Mouse (Mus musculus) C2C12 (cell line): ENCODE data around the gene Trub2.

Experiments
- CEBPB ChIP-seq: IDR thresholded peaks from one replicate; pipeline ENCODE4 v1.6.1; 2011; ENCODE audit warnings: low read depth, mild to moderate bottlenecking, control low read depth, moderate library complexity
- CTCF ChIP-seq: IDR thresholded peaks from one replicate; pipeline ENCODE4 v1.5.1; 2011; ENCODE audit not compliant: control insufficient read depth, insufficient read depth, insufficient read length
- FOSL1 ChIP-seq: IDR thresholded peaks from one replicate; pipeline ENCODE4 v1.8.0; 2011; ENCODE audit warnings: mild to moderate bottlenecking, low read length; ENCODE audit not compliant: poor library complexity, insufficient read depth, severe bottlenecking
- MAX ChIP-seq: IDR thresholded peaks from one replicate; pipeline ENCODE4 v1.6.1; 2011; ENCODE audit warnings: mild to moderate bottlenecking, control low read depth
- MYOD1 ChIP-seq: IDR thresholded peaks from one replicate; pipeline ENCODE4 v1.6.1; 2011; ENCODE audit warnings: low read depth; ENCODE audit not compliant: control insufficient read depth, insufficient read length
- MYOG ChIP-seq: IDR thresholded peaks from one replicate; pipeline ENCODE4 v1.6.1; 2011; ENCODE audit not compliant: control insufficient read depth, insufficient read length; ENCODE audit errors: extremely low read depth
- USF1 ChIP-seq: IDR thresholded peaks from one replicate; pipeline ENCODE4 v1.6.1; 2011; ENCODE audit warnings: low read depth, mild to moderate bottlenecking, control low read depth, moderate library complexity

GRCm38 (mm10) chr2:29771611-29772461 lies 16.5 kb downstream of the Trub2 start:
- TF ChIP-seq CTCF, result no peak
- no peak for TF ChIP-seq MYOD1
- TF ChIP-seq MAX, result no peak
- no peak for TF ChIP-seq MYOG
- peak; percentile 96 for TF ChIP-seq CEBPB
- TF ChIP-seq FOSL1, result peak; percentile 12
- TF ChIP-seq USF1, result no peak
